Mouse (Mus musculus) cortical plate, adult 2 months (tissue): ENCODE results near the gene Tmtc1.

ENCODE experiments used
- CTCF ChIP-seq: fragments of 200-500 bp; IDR thresholded peaks from 2 replicates; pipeline ENCODE4 v1.5.1; 2011; ENCODE audit warnings: mild to moderate bottlenecking, control low read depth, low read length; ENCODE audit not compliant: insufficient read depth; ENCODE audit errors: extremely low read depth
- POLR2A ChIP-seq: fragments of 200-500 bp; IDR thresholded peaks from 2 replicates; pipeline ENCODE4 v1.6.1; 2011; ENCODE audit warnings: mild to moderate bottlenecking, low read length, control low read depth; ENCODE audit not compliant: insufficient read depth; ENCODE audit errors: extremely low read depth

DNA sequence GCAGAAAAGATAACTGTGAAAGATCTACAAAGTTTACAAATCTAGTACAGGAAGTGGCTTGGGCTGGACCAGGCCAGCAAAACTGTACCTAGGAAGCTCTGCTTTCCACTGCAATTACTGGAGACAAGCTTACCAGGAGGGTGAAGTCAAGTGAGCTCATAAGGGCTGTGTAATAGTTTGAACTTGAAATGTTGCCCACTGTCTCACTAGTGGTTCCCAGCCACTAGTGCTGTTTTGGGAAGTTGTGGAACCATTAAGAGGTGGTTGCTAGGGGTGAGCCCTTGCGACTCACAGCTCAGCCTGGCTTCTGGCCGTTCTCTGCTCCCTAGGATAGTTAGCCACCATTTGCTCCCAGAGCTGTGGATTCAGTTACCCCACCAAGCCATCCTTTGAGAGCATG is 112.3 kb downstream of the Tmtc1 start:
- TF ChIP-seq POLR2A (no peak), CTCF (no peak)
